Mouse (Mus musculus): ENCODE measurements around the gene Maml2.

Gene Maml2

GRCm38 (mm10) chr9:13566154-13566885 is 268.6 kb downstream of the Maml2 start:
- no peak for DNase-seq (ENCODE audit: low spot score in 2 of 2)

- no peak for DNase-seq (ENCODE audit: low spot score in 2 of 2)
Observed at GRCm38 (mm10) chr9:13569023-13569422, 271.3 kb downstream of the Maml2 start.

- DNase-seq (ENCODE audit: low spot score in 2 of 2) = no peak
Observed at GRCm38 (mm10) chr9:13572847-13573246, 275.1 kb downstream of the Maml2 start.

- DNase-seq (ENCODE audit: low spot score in 2 of 2) = no peak
Observed at GRCm38 (mm10) chr9:13574059-13574458, 276.3 kb downstream of the Maml2 start.

- DNase-seq (ENCODE audit: low spot score in 2 of 2) = no peak
Observed at GRCm38 (mm10) chr9:13574913-13575312, 277.2 kb downstream of the Maml2 start.

- DNase-seq (ENCODE audit: low spot score in 2 of 2) = no peak
Observed at GRCm38 (mm10) chr9:13577150-13577549, 279.4 kb downstream of the Maml2 start.

- DNase-seq (ENCODE audit: low spot score in 2 of 2) = no peak
Observed at GRCm38 (mm10) chr9:13581184-13581583, 283.4 kb downstream of the Maml2 start.

- DNase-seq (ENCODE audit: low spot score in 2 of 2) = no peak
Observed at GRCm38 (mm10) chr9:13583952-13584351, 286.2 kb downstream of the Maml2 start.

- no peak for DNase-seq (ENCODE audit: low spot score in 2 of 2)
Observed at GRCm38 (mm10) chr9:13584435-13584834, 286.7 kb downstream of the Maml2 start.

GRCm38 (mm10) chr9:13587085-13587933 is 289.6 kb downstream of the Maml2 start:
- DNase-seq (ENCODE audit: low spot score in 2 of 2) = peak in 1 of 2 experiments; percentile 18

- DNase-seq (ENCODE audit: low spot score in 2 of 2) = no peak
Observed at GRCm38 (mm10) chr9:13588786-13589185, 291.0 kb downstream of the Maml2 start.

- DNase-seq (ENCODE audit: low spot score in 2 of 2) = no peak
Observed at GRCm38 (mm10) chr9:13592701-13593100, 294.9 kb downstream of the Maml2 start.

GRCm38 (mm10) chr9:13597736-13598135 is 300.0 kb downstream of the Maml2 start:
- no peak for DNase-seq (ENCODE audit: low spot score in 2 of 2)

GRCm38 (mm10) chr9:13598596-13599333 is 301.0 kb downstream of the Maml2 start:
- DNase-seq (ENCODE audit: low spot score in 2 of 2) = no peak

- no peak for DNase-seq (ENCODE audit: low spot score in 2 of 2)
Observed at GRCm38 (mm10) chr9:13599334-13599614, 301.5 kb downstream of the Maml2 start.

- DNase-seq (ENCODE audit: low spot score in 2 of 2) = no peak
Observed at GRCm38 (mm10) chr9:13599800-13600199, 302.0 kb downstream of the Maml2 start.

GRCm38 (mm10) chr9:13601729-13602128 is 304.0 kb downstream of the Maml2 start:
- no peak for DNase-seq (ENCODE audit: low spot score in 2 of 2)

GRCm38 (mm10) chr9:13603533-13604143 is 305.9 kb downstream of the Maml2 start:
- no peak for DNase-seq (ENCODE audit: low spot score in 2 of 2)

GRCm38 (mm10) chr9:13607609-13608185 is 309.9 kb downstream of the Maml2 start:
- DNase-seq (ENCODE audit: low spot score in 2 of 2) = no peak

GRCm38 (mm10) chr9:13608532-13609071 is 310.8 kb downstream of the Maml2 start:
- no peak for DNase-seq (ENCODE audit: low spot score in 2 of 2)

GRCm38 (mm10) chr9:13611561-13611960 is 313.8 kb downstream of the Maml2 start:
- no peak for DNase-seq (ENCODE audit: low spot score in 2 of 2)
